Mouse (Mus musculus) MN1 (cell line): ENCODE results near the gene Tiprl.

Source experiments
- DNase-seq: peaks from one replicate; pipeline ENCODE4 v3.0.0-alpha.2; 2016; ENCODE audit warnings: low spot score

The Tiprl gene

GRCm38 (mm10) chr1:165174059-165174616 is 62.7 kb downstream of the Tiprl start:
- no peak for DNase-seq

DNA sequence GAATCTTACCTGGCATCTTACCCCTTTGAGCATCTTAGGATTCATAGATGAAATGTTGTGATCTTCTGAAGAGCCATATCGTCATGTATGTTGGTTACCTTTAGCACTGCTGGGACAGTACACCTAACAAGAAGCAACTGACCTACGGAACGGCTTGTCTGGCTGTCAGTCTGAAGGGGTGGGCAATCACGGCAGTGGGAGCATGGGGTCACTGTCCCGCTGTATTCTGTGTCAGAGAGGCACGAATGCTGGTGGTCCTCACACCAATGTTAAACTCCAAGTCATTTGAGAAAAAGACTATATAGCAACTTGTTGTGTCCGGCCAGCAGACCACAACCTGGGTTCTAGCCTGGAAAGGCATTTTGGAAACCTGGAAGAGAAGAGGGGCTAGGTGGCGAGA is 65.5 kb downstream of the Tiprl start:
- no peak for DNase-seq

GRCm38 (mm10) chr1:165170157-165170556 is 66.6 kb downstream of the Tiprl start:
- no peak for DNase-seq

GRCm38 (mm10) chr1:165169462-165169861 is 67.3 kb downstream of the Tiprl start:
- no peak for DNase-seq

DNA sequence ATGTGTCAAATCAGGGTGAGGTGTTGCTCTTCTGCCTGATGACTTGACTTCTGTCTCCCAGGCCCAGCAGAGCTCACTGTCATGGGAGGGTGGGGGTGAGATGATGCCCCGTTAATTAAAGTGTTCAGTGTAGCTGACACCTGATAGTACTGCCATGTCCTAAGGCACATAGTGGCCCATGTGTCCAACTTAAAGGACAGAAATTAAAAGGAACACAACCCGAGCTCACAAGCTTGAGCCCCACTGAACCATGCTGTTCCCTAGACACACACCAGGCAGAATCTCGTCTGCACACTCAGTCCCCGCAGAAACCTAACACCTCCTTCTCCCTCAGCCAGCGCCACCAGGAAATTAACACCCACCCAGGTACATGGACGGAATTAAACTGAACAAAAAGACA is 71.9 kb downstream of the Tiprl start:
- DNase-seq: no peak
